Mouse (Mus musculus) thymus, postnatal 0 days (tissue): Measurements from ENCODE around the gene Clec4e. TPM values are rescaled to one million over a fixed set of nuclear protein-coding genes. Genes with fewer than 3 reads are reported as not detected.
"Not testable (repeated sequence)": the region's sequence is repeated elsewhere in the genome, so short reads cannot be mapped to it uniquely, and the experiment has no call there.

Experiments
- DNase-seq: peaks from one replicate; pipeline ENCODE4 v3.0.0-alpha.2; 2015; ENCODE audit warnings: low spot score
- polyA plus RNA-seq: library from polyadenylated mRNA; unstranded; fragments of >200 nt; fragmentation: Nextera tagmentation; extraction: Ambion mirVana; gene quantifications from 2 replicates; pipeline ENCODE4 v1.2.1, GENCODE M21; 2015

Clec4e gene
- polyA plus RNA-seq, result 0.43 and 0.49 TPM in 2 replicates

GRCm38 (mm10) chr6:123289753-123290152 lies at the start of gene Clec4e:
Gene Clec4e (minus strand): TSS chr6:123289870.
- no peak for DNase-seq

DNA sequence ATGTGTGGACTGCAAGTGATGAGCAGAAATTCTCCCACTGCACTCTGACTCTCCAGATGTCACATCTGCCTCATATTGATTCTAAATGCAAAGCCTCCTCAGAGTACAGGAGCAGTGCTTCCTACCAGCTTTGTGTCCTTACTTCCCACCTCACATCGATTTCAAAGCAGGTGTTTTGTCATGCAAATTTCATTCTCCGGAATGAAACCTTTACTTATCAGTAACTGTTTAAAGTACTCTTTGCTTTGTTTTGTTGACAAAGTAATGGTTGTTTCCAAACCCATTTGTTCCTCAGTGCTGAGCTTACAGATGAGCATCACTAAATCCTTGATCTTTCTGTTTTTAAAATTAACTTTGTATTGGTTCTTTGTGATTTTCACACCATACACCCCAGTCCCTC lies 42.8 kb upstream of the Clec4e start:
- no peak for DNase-seq

- no peak for DNase-seq
Observed at GRCm38 (mm10) chr6:123308033-123308432, 18.4 kb upstream of the Clec4e start, which contains the start of gene Vmn2r19. Gene Vmn2r19 (plus strand): TSS chr6:123308333.

DNA sequence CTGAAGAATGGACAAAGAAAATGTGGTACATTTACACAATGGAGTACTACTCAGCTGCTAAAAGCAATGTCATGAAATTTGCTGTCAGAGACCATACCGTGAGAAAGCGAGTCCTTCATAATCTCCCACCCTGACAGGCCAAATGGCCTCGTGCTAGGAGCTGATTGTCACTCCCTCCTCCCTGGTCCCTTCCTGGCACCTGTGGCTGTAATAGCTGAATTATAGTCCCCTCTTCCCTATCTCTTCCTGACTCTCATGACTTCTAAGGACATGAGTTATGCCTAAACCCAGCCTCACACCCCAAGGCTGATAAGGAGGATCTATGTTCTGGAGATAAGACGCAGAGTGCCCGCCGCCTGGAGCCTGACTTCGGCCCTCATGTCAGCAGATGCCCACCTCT lies 16.6 kb upstream of the Clec4e start:
- not testable (repeated sequence) for DNase-seq

- DNase-seq, result no peak
Observed at GRCm38 (mm10) chr6:123296687-123297086, 7.0 kb upstream of the Clec4e start.

DNA sequence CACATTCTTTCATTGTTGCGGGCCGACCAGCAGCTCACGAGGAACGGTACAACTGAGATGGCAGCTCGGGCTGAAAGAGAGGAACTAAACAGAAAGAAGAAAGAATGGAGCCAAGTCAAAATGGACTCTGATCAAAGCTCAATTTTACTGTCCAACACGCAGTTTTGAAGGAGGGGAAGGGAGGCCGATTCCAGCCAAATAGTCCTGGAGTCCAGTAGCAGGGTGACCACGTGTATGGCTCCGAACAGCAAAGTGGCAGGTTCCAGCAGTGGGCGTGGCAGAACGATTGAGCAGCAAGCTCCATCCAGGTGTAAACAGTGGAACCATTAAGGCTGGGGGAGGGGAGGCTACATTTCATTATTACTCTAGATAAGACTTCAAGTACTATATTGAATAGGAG lies 3.8 kb upstream of the Clec4e start:
- not testable (repeated sequence) for DNase-seq

DNA sequence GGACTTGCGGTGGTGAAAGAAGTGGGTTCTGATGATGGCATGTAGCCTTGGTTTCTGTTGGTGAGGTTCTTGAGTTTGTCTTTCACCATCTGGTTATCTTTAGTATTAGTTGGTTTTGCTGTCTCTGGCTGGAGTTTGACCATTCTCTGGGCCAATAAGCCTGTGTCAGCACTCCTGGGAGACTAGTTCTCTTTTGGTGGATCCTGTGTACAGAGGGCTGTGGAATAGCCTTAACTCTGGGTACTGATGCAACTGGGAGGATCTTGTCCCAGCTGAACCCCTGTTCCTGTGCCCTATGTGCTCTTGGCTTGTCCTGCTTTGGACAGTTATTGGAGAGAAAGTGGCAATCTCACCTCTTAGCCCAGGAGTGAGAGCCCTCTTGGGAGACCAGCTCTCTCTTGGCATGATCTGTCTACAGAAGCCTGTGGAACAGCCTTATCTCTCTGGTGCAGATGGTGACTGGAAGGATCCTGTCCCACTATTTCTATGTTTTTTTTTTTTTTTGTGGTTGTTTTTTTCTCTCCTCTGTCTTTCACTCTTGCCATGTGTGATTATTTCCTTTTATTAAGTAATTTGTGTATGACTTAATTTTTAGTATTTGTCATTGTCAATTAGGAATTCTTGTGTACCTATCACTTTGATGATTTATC lies 3.2 kb upstream of the Clec4e start:
- no peak for DNase-seq

DNA sequence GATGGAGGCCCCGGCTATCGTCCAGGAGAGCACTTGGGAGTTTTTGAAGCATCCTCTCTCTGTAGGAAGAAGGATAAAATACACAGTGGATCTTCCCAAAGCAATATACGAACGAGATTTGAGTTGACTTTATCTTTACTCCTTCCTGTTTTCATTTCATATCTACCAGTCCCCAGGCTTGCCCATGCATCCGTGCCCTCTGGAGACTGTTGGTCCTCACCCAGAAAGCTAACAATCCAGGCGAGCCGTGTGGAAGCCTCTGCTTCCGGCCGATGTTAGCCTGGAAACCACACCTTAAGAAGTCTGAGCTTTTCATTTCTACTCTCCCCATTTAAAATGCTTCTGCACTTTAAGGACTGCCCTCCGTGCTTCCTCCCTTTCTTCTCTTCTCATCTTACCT lies 739 bp downstream of the Clec4e start:
- no peak for DNase-seq

DNA sequence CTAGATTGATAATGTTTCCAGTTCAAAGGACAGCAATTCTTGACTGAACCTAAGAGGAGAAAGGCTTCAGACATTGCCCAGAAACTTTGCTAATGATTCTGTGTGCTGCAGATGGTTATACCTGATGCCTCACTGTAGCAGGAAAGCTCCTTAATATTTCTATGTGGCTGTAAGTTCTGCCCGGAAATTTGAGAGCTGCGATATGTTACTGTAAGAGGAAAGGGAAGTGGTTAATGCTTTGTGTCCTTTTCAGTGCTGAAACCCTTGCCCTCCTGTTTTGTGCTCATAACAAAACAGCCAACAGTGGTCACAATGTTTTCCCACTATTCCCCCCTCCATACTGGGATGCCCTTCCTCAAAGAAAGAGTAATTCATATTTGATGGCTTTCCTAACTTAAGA lies 3.4 kb downstream of the Clec4e start:
- DNase-seq, result no peak

GRCm38 (mm10) chr6:123279443-123279842 lies 10.2 kb downstream of the Clec4e start:
- no peak for DNase-seq

DNA sequence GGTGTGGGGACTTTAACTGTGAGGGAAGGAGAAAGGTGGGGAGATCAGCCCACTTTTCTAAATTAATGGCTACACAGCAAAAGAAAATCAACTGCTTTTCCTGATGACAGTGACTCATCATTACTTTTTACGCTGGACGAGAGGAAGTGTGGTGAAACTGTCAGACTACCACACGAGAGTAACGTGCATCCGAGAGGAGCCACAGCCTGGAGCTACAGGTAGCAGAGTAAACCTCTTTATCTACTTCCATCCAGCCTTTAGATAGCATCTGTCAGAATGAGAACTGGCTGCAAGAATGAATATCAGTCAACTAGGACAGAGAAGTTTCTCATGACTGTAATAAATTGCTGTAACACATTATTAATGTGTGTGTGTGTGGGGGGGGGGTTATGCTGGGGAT lies 22.7 kb downstream of the Clec4e start:
- DNase-seq, result no peak

DNA sequence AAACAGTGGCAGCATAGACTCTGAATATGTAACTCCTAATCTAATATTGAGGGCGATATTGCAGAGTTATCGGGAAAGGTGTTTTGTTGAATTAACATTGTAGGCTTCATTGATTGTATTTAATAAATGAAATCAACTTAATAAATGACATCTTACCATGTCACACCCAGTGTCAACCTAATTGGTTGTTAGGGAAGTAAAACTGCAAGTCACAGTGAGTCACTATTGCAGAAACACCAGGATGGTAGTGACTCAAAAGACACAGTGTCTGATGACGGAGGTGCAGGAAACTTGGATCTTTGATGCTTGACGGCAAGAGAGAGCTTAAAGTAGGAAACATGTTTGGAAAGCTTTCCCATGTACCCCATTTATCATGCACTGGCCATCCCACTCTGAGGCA lies 23.9 kb downstream of the Clec4e start:
- DNase-seq, result no peak

GRCm38 (mm10) chr6:123264194-123264593 lies 25.5 kb downstream of the Clec4e start:
- no peak for DNase-seq

DNA sequence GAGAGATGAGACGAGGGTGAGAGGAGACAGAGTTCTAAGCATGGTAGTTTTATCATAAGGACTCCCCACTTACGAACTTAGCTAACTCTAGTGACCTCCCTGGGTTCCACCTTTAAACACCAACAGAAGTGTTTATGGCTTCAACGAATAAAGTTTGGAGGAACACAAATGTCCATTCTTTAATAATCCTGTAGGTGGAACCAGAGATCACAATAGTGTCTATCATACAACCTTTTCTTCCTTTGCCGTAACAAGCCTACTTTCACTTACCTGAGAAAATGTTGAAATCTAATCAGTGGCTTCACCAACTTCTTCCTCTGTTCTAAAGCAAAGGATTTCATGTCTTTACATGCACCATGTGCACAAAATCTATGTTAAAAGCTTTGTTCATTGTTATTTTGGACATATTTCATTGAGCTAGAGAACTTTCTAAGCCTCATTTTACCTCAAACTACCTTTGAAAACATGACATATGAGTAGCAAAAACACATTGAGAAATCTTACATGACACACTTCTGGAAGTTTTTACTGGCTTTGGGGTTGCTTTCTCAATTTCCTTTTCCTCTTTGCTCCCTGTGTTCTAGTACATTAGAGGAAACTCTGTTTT lies 28.0 kb downstream of the Clec4e start, which contains the start of gene Clec4d:
Gene Clec4d (plus strand): TSS at position 557 of the 607 bp plus-strand sequence.
- DNase-seq, result peak; percentile 4

DNA sequence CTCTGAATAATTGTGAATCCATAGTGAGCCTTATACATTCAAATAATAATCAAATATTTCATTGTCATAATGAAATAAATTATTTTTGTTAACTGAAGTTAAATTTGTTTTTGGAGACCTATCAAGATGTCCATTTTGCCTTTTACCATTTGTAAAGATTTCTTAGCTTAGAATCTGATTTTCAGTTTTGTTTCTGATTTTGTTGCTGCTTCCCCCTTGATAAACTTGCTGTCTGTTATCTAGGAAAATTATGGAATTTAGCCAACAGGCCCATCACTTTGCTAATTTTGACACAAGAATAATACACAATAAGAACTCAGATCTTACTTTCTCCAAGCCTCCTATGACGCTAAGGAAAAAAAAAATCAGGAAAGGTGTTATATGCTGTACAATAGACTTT lies 28.8 kb downstream of the Clec4e start:
- no peak for DNase-seq

DNA sequence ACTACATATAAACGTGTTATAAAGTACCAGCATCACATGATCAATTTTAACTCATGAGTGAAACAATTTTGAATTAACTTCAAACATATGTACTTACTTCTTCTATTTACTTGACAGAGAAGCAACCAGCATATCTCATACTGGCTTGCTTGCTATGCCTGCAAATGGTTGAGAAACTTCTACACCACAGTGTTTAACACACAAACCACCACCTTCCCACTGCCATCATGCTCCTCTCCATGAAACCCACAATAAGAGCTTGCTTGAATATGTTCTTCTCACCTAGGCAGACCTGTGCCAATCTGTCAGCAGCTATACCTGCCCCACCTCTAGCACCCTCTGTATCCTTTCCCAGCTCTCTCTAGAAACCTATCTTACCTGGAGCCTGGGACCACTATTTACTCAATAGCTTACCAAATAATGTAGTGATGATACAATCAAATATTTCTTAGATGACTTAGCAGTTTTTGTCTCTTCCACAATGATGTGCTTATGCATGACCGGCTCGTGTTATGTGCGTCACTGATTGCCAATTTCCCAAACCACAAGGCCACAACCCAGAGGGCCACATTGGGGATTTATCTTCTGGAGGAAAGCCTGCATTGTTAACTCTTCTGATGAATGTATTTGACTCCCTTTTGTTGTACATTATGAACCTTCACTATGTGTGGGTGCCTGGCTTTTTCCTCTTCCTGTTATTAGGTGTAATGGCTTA lies 29.6 kb downstream of the Clec4e start:
- no peak for DNase-seq

DNA sequence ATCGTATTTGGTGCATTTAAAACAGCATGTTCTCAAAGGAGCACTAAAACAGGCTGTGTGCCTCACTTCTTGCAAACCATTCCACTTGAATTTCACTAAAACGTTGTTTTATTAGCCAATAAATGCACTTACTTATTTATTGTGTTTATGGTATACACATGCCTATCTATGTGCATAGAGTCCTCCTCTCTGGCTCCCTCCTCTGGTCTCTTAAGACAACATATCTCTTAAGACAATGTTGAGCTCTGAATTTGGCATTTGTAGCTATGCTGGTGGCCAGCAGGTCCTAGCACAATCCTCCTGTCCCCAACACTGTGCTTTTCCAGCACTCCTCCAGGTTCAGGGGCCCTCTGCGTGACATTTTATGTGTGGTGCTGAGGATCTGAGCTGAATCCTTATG lies 30.7 kb downstream of the Clec4e start:
- no peak for DNase-seq

- DNase-seq, result no peak
Observed at GRCm38 (mm10) chr6:123252735-123253134, 36.9 kb downstream of the Clec4e start.

GRCm38 (mm10) chr6:123248862-123249261 lies 40.8 kb downstream of the Clec4e start:
- not testable (repeated sequence) for DNase-seq

- no peak for DNase-seq
Observed at GRCm38 (mm10) chr6:123244201-123244600, 45.5 kb downstream of the Clec4e start.

DNA sequence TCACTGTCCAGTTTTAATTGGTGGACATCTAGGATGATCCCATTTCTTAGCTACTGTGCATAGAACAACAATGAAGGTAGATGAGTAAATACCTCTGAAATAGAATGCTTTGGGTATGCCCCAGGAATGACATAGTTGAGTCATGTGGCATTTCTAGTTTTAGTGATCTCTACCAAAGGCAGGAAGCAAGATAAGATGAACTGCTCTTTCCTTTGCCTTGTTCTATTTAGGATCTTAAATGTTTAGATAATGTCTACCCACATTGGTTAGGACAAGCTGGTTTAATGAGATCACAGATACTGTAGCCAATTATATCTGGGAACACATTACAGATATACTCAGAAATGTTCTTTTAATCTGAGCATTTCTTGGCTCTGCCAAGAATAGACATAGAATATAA lies 52.1 kb downstream of the Clec4e start:
- DNase-seq, result no peak
